Mouse (Mus musculus): ENCODE results near the gene Spef2. TPM values are rescaled to one million over a fixed set of nuclear protein-coding genes. Genes with fewer than 3 reads are reported as not detected.
"Not testable (repeated sequence)": the region's sequence is repeated elsewhere in the genome, so short reads cannot be mapped to it uniquely, and the experiment has no call there.

The Spef2 gene
- total RNA-seq, 2 experiments from 2014 or later = 1.3 to 1.6 TPM

GRCm38 (mm10) chr15:9677343-9678036 lies 71.2 kb downstream of the Spef2 start:
- DNase-seq (ENCODE audit: low spot score in 2 of 2) = no peak

- no peak for DNase-seq (ENCODE audit: low spot score in 2 of 2)
Observed at GRCm38 (mm10) chr15:9668575-9668974, 80.1 kb downstream of the Spef2 start.

- DNase-seq (ENCODE audit: low spot score in 2 of 2) = not testable (repeated sequence)
Observed at GRCm38 (mm10) chr15:9664948-9665347, 83.7 kb downstream of the Spef2 start.

GRCm38 (mm10) chr15:9661215-9661614 lies 87.5 kb downstream of the Spef2 start:
- no peak for DNase-seq (ENCODE audit: low spot score in 2 of 2)

GRCm38 (mm10) chr15:9634471-9634870 lies 114.2 kb downstream of the Spef2 start:
- peak in 1 of 2 experiments; percentile 14 for DNase-seq (ENCODE audit: low spot score in 2 of 2)

- DNase-seq (ENCODE audit: low spot score in 2 of 2) = no peak
Observed at GRCm38 (mm10) chr15:9631657-9632056, 117.0 kb downstream of the Spef2 start.

- no peak for DNase-seq (ENCODE audit: low spot score in 2 of 2)
Observed at GRCm38 (mm10) chr15:9629660-9630059, 119.0 kb downstream of the Spef2 start.

GRCm38 (mm10) chr15:9624619-9625018 lies 124.0 kb downstream of the Spef2 start:
- DNase-seq (ENCODE audit: low spot score in 2 of 2) = no peak

- DNase-seq (ENCODE audit: low spot score in 2 of 2) = peak; percentile 2
Observed at GRCm38 (mm10) chr15:9608177-9608576, 140.5 kb downstream of the Spef2 start.

- no peak for DNase-seq (ENCODE audit: low spot score in 2 of 2)
Observed at GRCm38 (mm10) chr15:9600088-9600455, 148.6 kb downstream of the Spef2 start.

GRCm38 (mm10) chr15:9599382-9600087 lies 149.1 kb downstream of the Spef2 start:
- DNase-seq (ENCODE audit: low spot score in 2 of 2) = no peak

GRCm38 (mm10) chr15:9596298-9597060 lies 152.2 kb downstream of the Spef2 start:
- DNase-seq (ENCODE audit: low spot score in 2 of 2) = no peak

GRCm38 (mm10) chr15:9589939-9590338 lies 158.7 kb downstream of the Spef2 start:
- DNase-seq (ENCODE audit: low spot score in 2 of 2) = no peak

- peak in 1 of 2 experiments; percentile 2 for DNase-seq (ENCODE audit: low spot score in 2 of 2)
Observed at GRCm38 (mm10) chr15:9580470-9581280, 168.0 kb downstream of the Spef2 start.

- DNase-seq (ENCODE audit: low spot score in 2 of 2) = no peak
Observed at GRCm38 (mm10) chr15:9577303-9577702, 171.4 kb downstream of the Spef2 start.

GRCm38 (mm10) chr15:9574796-9575195 lies 173.9 kb downstream of the Spef2 start:
- DNase-seq (ENCODE audit: low spot score in 2 of 2) = no peak

GRCm38 (mm10) chr15:9573361-9573760 lies 175.3 kb downstream of the Spef2 start:
- DNase-seq (ENCODE audit: low spot score in 2 of 2) = no peak

- DNase-seq (ENCODE audit: low spot score in 2 of 2) = no peak
Observed at GRCm38 (mm10) chr15:9572664-9573063, 176.0 kb downstream of the Spef2 start.

GRCm38 (mm10) chr15:9571896-9572295 lies 176.8 kb downstream of the Spef2 start:
- no peak for DNase-seq (ENCODE audit: low spot score in 2 of 2)

- DNase-seq (ENCODE audit: low spot score in 2 of 2) = no peak
Observed at GRCm38 (mm10) chr15:9567316-9567715, 181.4 kb downstream of the Spef2 start.

GRCm38 (mm10) chr15:9565396-9565795 lies 183.3 kb downstream of the Spef2 start:
- DNase-seq (ENCODE audit: low spot score in 2 of 2) = no peak
